Mouse (Mus musculus) thymus, postnatal 0 days (tissue): ENCODE measurements around the gene Sema3a. TPM values are rescaled to one million over a fixed set of nuclear protein-coding genes. Genes with fewer than 3 reads are reported as not detected.
"Not testable (repeated sequence)": the region's sequence is repeated elsewhere in the genome, so short reads cannot be mapped to it uniquely, and the experiment has no call there.

Experiments used
- DNase-seq: peaks from one replicate; pipeline ENCODE4 v3.0.0-alpha.2; 2015; ENCODE audit warnings: low spot score
- polyA plus RNA-seq: library from polyadenylated mRNA; unstranded; fragments of >200 nt; fragmentation: Nextera tagmentation; extraction: Ambion mirVana; gene quantifications from 2 replicates; pipeline ENCODE4 v1.2.1, GENCODE M21; 2015

Gene Sema3a
- polyA plus RNA-seq, 1 experiment from 2014 or later: 0.66 TPM

- DNase-seq: no peak
Measured at GRCm38 (mm10) chr5:13547472-13548209, 422.4 kb downstream of the Sema3a start.

DNA sequence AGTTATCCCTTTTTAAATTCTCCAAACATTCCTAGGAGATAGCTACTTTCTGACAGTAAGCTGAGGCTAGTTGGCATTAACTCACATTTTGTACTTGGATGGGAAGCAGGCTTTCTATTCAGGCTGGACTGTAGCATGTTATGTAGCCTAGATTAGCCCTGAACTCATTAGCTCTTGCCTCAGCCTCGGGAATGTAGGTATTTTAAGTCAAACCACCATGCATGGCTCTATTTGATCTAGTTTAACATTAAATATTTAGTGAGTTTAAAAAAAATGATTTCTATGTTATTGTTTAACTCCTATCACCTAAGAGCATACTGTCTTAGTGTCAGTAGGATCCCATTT lies 423.0 kb downstream of the Sema3a start:
- no peak for DNase-seq

GRCm38 (mm10) chr5:13549080-13549479 lies 423.9 kb downstream of the Sema3a start:
- no peak for DNase-seq

DNA sequence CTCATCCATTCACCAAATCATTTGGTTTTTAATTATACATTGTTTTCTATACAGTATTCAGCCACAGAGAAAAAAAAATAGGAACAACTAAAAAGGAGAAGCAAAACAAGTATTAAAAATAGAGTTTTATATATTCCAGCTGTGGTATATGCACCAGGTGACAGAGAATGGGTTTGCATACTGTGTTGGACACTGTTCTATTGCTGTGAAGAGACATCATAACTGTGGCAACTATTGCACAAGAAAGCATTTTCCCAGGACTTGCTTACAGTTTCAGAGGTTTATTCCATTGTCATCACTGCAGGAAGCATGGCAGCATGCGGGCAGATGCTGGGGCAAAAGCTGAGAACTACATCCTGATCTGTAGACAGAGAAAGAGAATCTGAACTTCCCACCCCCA lies 425.7 kb downstream of the Sema3a start:
- DNase-seq: no peak

GRCm38 (mm10) chr5:13557257-13557656 lies 432.0 kb downstream of the Sema3a start:
- no peak for DNase-seq

DNA sequence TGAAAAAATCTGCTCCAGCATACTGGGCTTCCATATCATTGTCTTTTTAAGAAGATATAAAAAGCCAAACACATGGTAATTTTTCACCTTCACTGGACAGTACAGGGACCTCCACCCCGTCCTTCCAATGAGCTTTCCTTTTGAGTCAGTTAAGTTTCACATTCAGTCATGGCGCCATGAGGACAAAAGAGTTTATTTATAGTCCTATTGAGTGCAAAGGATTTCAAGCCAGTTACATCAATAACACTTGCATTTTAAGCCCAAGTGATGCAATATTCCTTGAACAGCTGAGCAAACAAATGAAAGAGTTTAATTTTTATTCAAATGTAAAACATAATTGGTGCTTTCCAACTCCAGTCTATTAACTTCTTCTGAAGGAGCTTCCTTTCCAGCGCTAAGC lies 448.7 kb downstream of the Sema3a start:
- no peak for DNase-seq

- no peak for DNase-seq
Measured at GRCm38 (mm10) chr5:13579123-13579522, 453.9 kb downstream of the Sema3a start.

DNA sequence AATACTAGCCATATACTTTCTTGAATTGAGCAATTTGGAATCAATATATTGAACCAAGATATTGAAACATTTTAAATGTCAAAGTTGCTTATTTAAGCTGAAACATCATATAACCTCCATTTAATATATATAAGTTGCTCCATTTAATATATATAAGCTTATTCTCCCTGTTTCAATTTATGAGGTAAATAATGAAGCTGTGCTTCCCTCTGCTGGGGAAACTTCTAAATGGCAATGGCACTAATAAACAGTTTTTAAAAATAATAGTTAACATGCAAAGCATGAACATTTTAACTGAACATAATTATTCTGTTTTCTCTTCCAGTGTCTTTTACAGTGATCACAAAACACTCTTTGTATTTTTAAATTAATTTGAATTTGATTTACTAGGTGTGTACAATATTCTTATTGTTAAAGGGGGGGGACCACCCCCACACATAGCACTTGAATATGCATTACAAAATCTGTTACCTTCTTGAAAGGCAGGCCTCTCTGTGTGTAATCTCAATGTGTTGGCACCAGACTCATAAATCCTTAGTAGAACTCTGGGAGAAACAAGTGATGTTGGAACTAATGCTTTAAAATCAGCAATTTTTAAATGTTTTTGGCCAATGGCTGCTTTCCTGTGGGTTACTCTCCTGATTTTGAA lies 460.5 kb downstream of the Sema3a start:
- DNase-seq: no peak

GRCm38 (mm10) chr5:13594422-13594821 lies 469.2 kb downstream of the Sema3a start:
- no peak for DNase-seq

- no peak for DNase-seq
Measured at GRCm38 (mm10) chr5:13611631-13612030, 486.4 kb downstream of the Sema3a start.

DNA sequence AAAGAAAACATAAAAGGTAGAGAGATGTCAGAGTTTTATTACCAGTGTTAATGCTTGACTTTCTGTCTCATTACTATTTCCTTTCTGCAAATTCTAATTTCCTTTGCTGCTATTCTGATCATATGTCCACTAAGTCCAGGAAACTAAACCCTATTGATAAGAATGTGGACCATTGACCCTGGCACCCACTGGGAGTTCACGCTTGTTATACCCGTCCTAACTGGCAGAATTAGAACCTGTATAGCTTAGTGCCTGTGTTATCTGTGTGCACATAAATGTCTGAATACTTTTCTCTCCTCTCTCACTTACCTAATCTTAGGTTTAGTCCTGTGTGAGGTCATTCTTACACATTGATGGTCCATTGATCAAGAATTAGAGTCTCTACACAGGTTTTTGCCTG lies 486.9 kb downstream of the Sema3a start:
- no peak for DNase-seq

GRCm38 (mm10) chr5:13614575-13614974 lies 489.4 kb downstream of the Sema3a start:
- not testable (repeated sequence) for DNase-seq

DNA sequence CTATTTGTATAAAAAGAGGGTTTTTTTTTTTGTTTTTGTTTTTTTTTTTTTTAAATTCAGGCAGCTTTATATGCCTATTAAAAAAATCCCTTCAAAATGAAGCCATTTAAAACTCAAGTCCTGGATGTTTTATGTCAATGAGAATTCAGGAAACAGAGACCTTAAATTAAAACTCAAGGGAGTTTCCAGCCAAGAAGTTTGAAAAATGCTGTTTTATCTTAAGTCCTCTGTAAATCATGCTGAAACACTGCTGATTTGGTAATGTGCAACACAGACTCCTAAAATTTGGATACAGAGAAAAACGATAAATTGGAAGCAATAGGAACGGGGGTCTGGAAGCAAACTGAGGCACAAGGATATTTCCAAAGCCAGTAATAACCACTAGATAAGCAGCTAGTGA lies 490.7 kb downstream of the Sema3a start:
- no peak for DNase-seq

DNA sequence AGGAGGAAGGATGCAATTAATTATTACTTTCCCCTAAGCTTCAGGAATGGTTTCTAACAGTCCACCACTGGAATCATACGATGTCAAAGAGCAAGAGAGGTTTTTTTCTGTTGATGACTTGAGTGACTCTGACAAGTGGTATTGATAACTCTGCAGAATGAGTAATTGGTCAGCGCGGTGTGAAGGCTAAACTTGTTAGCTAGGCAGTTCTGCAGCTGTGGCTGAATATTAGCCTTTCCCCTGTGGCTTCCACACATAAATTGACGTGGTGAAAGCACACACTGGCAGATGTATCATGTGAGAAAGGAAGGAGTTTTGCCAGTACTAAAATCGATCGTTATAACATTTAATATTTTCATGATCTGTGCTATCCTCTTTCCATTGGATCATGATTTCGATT lies 497.4 kb downstream of the Sema3a start:
- DNase-seq: no peak

- no peak for DNase-seq
Measured at GRCm38 (mm10) chr5:13624754-13625153, 499.5 kb downstream of the Sema3a start.

DNA sequence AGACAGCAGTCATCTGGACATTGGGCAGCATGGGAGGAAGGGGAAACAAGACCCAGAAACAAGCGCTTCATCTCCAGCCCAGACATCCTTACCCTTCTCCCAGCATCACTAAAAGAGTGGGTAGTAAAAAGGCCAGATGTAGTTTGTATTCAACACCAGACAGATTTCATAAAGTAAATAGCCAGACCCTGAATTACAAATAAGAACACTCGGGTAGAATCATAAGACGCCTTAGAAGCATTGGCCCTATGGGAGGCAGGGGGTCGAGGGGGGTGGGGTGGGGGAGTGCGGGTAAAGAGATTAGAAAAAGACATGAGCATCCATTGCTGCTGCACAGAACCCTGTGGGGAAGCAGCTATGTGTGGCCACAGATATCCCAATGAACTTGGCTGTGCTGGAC lies 500.9 kb downstream of the Sema3a start:
- no peak for DNase-seq

DNA sequence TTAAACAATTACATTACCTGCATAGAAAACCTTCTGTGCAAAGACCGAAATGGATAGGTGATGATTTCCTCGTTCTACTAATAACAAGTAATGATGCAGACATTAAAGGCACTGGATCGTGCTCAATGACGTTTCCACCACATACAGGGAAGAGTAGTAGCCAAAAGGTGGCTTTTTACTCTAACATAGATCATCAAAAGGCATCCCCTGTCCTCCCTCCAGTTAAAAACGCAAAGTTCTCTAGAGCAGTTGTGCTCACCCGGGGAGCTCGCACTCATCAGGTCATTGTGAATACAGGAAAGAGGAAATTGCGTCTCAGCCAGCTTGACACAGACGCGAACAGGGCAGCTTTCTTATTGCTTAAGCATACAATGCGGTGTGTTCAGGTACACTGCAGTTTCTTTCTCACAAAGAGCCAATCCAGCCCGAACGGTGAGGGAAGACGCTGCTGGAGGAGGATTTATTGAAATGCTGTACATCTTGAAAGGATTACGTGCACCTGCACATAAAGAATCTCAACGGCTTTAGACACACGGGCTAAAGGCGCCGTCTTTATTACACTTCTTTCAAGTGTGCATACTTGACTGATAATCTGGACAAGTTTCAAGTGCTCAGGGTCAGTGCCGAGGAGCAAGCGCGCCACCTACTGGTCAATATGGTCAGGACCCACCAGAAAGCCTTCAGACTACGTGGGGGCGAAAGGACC lies 503.5 kb downstream of the Sema3a start:
- peak; percentile 65 for DNase-seq

GRCm38 (mm10) chr5:13629916-13630315 lies 504.7 kb downstream of the Sema3a start:
- no peak for DNase-seq

DNA sequence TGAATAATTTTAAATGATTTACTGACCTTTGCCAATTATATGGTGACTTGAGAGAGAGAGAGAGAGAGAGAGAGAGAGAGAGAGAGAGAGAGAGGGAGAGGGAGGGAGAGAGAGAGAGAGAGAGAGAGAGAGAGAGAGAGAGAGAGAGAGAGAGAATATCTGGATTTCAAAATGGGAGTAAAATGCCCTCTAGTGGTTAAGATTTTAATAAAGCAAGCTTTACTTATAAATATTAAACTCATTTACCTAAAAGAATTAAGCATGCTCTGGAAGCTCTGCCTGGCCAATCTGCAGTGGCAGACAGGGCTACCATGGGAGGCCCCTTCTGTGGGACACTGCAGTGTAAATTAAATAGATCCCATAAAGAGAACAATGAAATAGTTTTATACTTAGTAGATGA lies 505.5 kb downstream of the Sema3a start:
- DNase-seq: no peak

DNA sequence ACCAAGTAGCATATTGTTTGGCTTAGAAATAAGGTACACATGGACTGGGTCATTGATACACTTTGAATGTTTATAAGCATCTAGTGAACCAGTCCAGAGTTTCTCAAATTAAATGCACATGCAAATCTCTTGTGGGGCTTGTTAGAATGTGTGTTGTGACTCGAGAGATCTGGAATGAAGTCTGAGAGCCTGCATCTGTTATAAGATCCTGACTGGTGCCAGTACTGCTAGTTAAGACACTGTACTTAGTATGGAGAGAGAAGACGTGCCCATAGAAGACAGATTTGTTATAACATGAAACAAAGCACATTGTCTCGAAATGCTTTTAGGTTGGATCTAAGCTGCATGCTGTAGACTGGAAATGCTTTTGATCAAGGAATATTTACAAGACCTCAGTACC lies 511.0 kb downstream of the Sema3a start:
- no peak for DNase-seq
